Mouse (Mus musculus) liver, embryonic 16.5 days (tissue): Measurements from ENCODE around the gene Mtg2. TPM values are rescaled to one million over a fixed set of nuclear protein-coding genes. Genes with fewer than 3 reads are reported as not detected.

Experiments used
- ATAC-seq: fragments of 200-750 bp; cut with Nextera tagmentation; 2 replicates; pipeline ENCODE4 v1.8.0; 2017; ENCODE audit warnings: low read depth, mild to moderate bottlenecking, moderate number of reproducible peaks, moderate library complexity
- H3K27ac ChIP-seq: fragments of 300-500 bp; sonication (generic); 2 replicates; pipeline ENCODE4 v1.5.1; 2014; ENCODE audit warnings: mild to moderate bottlenecking, low read length
- H3K27me3 ChIP-seq: fragments of 300-500 bp; sonication (generic); 2 replicates; pipeline ENCODE4 v1.6.1; 2014; ENCODE audit warnings: low read depth, low read length, mixed read lengths; ENCODE audit not compliant: control insufficient read depth, insufficient read depth
- H3K36me3 ChIP-seq: fragments of 300-500 bp; sonication (generic); 2 replicates; pipeline ENCODE4 v1.6.1; 2014; ENCODE audit warnings: mild to moderate bottlenecking; ENCODE audit not compliant: control insufficient read depth, insufficient read depth
- H3K4me1 ChIP-seq: fragments of 300-500 bp; sonication (generic); 2 replicates; pipeline ENCODE4 v1.6.1; 2014; ENCODE audit warnings: low read depth, low read length, mixed read lengths; ENCODE audit not compliant: control insufficient read depth
- H3K4me2 ChIP-seq: fragments of 300-500 bp; sonication (generic); 2 replicates; pipeline ENCODE4 v1.6.1; 2014; ENCODE audit warnings: low read depth, low read length, mixed read lengths
- H3K4me3 ChIP-seq: fragments of 300-500 bp; sonication (generic); 2 replicates; pipeline ENCODE4 v1.5.1; 2014; ENCODE audit warnings: low read depth, mild to moderate bottlenecking, low read length
- H3K9ac ChIP-seq: fragments of 300-500 bp; sonication (generic); 2 replicates; pipeline ENCODE4 v1.6.1; 2014; ENCODE audit warnings: low read depth, low read length
- H3K9me3 ChIP-seq: fragments of 300-500 bp; sonication (generic); replicated peaks from 2 replicates; pipeline ENCODE4 v1.6.1; 2016; ENCODE audit warnings: low read length; ENCODE audit not compliant: control insufficient read depth
- WGBS: fragments of 180-500 bp; shearing (Covaris S2); extraction: QIAGEN DNeasy Blood & Tissue Kit; methylation state at CpG from one replicate; pipeline ENCODE4 v1.1.7; 2014; ENCODE audit not compliant: insufficient replicate concordance; 5-methylcytosine and 5-hydroxymethylcytosine counted together
- polyA plus RNA-seq: library from polyadenylated mRNA; unstranded; fragments of >200 nt; fragmentation: Nextera tagmentation; extraction: Ambion mirVana; gene quantifications from 2 replicates; pipeline ENCODE4 v1.2.1, GENCODE M21; 2015

Mtg2 gene
- polyA plus RNA-seq, 1 experiment from 2014 or later = 9.7 TPM

DNA sequence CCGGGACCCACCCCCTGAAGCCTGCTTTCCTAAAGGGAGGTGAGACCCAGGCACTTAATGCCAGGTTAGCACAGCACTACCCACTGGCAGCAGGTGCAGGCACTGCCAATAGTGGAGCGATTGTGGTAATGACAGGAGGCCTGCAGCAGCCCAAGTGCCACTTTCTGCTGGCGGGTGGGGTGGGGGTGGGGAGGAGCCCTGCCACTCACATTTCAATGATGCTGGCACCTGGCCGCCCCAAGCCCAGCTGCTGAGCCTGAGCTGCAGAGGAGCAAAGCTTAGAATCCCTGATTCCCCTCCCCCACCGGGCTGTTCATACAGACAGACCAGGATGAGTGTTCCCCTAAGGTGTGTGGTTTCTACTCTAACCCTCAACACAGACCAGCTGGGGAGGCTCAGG lies 25.3 kb downstream of the Mtg2 start:
- Histone ChIP-seq H3K4me3 (no peak overlapping the region), H3K36me3 (no peaks in the 10 kb centered on the region), H3K9me3 (no peaks in the 10 kb centered on the region), H3K27me3 (peaks cover 31% of the 10 kb centered on the region), H3K27ac (no peak overlapping the region), H3K9ac (no peak overlapping the region), H3K4me2 (no peak overlapping the region), H3K4me1 (no peaks in the 10 kb centered on the region; the same call in 1 of the 2 replicates)
- no peak for ATAC-seq
- 28% methylated on average over 5 of the region's 5 CpGs for WGBS

DNA sequence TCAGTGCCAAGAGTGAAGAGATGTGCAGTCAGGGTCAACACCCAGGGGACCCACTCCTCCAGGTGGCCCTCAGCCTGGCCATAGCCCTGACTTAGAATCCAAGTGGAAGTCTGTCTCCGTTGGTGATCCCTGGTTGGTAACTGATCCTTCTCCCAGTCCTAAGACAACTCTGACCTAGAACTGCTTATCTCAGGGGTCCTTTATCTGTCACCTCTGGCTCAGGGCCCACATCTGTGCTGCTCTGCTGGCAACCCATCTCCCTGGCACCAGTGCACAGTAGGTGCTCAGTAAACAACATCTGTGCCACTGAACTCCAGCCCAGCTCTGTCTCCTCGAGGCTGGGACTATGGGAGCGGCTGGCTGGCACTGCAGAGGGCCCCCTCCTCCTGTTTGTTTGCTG lies 27.2 kb downstream of the Mtg2 start:
- Histone ChIP-seq H3K4me2 (no peak overlapping the region), H3K4me3 (no peak overlapping the region), H3K27ac (no peak overlapping the region), H3K4me1 (no peaks in the 10 kb centered on the region; the same call in 1 of the 2 replicates), H3K9ac (no peak overlapping the region), H3K27me3 (peaks cover 49% of the 10 kb centered on the region), H3K36me3 (no peaks in the 10 kb centered on the region), H3K9me3 (no peaks in the 10 kb centered on the region)
- 20% methylated on average over 3 of the region's 3 CpGs for WGBS
- no peak for ATAC-seq

DNA sequence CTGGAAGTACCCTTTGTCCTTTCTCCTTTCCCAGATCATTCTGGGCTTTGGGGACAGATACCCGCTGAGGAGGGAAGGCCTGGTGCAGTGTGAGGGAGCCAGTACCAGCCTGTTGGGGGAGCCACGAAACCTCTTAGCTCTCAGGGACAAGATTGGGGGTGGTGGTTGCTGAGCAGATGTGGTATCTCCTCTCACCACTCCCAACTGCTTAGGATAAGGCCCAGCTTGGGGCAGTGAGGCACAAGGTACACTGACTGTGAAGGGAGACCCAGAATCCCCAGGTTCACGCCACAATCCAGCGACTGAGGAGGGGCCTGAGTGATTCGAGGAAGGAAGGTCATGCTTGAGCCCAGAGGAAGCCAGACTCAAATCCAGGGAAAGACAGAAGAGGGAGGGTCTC lies 27.8 kb downstream of the Mtg2 start:
- Histone ChIP-seq H3K4me3 (no peak overlapping the region), H3K9me3 (no peaks in the 10 kb centered on the region), H3K27me3 (peaks cover 55% of the 10 kb centered on the region), H3K4me2 (no peak overlapping the region), H3K36me3 (no peaks in the 10 kb centered on the region), H3K27ac (no peak overlapping the region), H3K4me1 (no peaks in the 10 kb centered on the region; the same call in 1 of the 2 replicates), H3K9ac (no peak overlapping the region)
- ATAC-seq = 0 out of 2 replicates have a peak, but pooled peaks have one; percentile 37
- 15% methylated on average over 5 of the region's 5 CpGs for WGBS

DNA sequence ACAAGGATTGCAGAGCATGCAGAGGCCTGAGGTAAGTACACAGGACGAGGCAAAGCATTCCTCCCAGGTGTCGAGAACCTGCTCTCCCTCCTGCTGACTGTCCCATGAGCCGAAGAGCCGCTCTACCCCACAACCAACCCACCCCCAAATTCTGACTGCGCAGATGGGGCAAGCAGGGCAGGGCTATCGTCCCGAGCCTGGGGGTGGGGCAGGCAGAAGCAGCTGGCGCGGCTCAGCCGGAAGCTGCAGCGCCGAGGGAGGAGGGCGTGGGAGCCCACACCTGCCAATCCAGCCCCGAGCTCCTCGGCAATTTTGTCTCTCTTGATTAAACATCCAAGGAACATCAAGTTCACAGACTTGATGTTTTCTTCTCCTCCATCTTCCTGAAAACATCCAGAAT lies 29.1 kb downstream of the Mtg2 start:
- Histone ChIP-seq H3K27me3 (peaks cover 68% of the 10 kb centered on the region), H3K4me1 (peaks cover 12% of the 10 kb centered on the region), H3K27ac (no peak overlapping the region), H3K36me3 (no peaks in the 10 kb centered on the region), H3K9ac (no peak overlapping the region), H3K4me2 (no peak overlapping the region), H3K9me3 (no peaks in the 10 kb centered on the region), H3K4me3 (no peak overlapping the region)
- WGBS = 7% methylated on average over 15 of the region's 15 CpGs
- no peak for ATAC-seq

DNA sequence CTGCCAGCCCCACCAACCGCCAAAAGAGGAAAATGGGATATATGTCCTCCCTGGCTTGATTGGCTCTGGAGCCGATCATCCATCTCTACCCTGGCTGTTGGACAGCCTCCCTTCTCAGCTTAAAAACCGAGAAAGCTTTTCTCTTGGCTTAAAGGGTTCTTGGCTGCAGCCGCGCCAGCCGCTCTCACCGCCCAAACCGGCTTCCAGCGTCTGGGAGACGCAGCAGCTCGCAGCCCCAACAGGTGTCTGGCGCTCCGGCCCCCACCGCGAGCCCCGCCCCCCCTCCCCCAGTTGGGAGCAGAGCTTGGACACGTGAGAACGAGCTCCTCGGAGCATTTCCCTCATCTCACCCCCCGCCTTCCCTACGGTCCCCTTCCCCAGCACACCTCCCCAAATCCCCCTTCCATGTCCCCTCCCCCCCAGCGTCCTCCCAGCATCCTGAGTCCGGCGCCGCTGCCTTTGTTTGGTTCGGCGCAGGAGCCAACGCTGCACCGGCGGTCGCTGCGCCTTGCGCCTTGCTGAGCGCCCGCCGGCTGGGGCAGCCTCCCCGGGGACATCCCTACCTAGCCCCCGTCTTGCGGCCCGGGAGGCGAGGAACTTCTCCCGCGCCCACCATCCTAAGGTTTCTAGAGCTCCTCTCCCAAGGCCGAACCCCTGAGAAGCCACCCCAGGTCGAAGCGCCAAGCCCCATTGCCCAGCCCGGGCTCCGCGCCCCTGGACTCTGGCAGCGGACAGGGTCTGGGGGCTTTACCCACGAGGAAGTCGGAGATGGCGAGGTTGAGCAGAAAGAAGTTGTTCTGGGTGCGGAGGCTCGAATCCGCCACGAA lies 33.0 kb downstream of the Mtg2 start:
- Histone ChIP-seq H3K27ac (no peak overlapping the region), H3K27me3 (peaks cover 71% of the 10 kb centered on the region), H3K4me3 (peak overlapping the region; percentile 58; the same call in 1 of the 2 replicates), H3K4me2 (peak overlapping the region; percentile 72), H3K36me3 (no peaks in the 10 kb centered on the region), H3K9ac (no peak overlapping the region), H3K9me3 (no peaks in the 10 kb centered on the region), H3K4me1 (peaks cover 14% of the 10 kb centered on the region)
- ATAC-seq = no peak
- 5% methylated on average over 56 of the region's 57 CpGs for WGBS

DNA sequence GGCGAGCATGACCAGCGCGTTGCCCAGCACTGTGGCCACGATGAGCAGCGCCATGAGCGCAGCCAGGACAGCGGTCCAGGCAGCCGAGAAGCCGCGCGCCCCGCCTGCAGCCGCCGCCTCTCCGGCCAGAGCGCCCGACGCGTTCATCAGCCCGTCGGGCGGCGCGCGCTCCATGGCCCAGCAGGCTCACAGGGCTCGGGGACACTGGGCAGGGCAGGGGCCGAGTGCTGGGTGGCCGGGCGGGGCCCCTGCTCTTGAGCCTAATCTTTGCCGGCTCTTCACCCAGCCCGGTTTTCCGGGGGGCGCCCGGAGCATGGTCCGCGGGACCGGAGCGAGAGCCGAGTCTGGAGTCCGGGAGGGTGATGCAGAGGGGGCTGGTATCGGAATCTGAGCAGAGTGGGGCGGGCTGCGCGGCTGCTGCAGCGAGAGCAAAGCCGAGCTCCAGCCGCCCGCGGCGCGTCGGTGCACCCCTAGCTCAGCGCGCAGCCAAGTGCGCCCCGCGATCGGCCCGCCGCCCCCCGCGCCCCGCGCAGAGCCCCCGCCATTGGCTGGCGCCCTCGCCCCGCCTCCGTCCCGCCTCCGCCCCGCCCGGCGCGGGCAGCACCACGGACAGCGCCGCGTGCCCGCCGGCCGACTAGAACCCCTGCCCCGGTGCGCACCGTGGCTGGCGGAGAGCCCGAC lies 33.7 kb downstream of the Mtg2 start, which contains the start of gene Hrh3:
Gene Hrh3 (minus strand): TSS at position 511 of the 681 bp plus-strand sequence.
- Histone ChIP-seq H3K36me3 (no peaks in the 10 kb centered on the region), H3K4me1 (peaks cover 14% of the 10 kb centered on the region), H3K9ac (no peak within 1 kb of the TSS), H3K9me3 (no peaks in the 10 kb centered on the region), H3K27me3 (peaks cover 66% of the 10 kb centered on the region), H3K4me3 (peak within 1 kb of the TSS; percentile 58), H3K4me2 (peak within 1 kb of the TSS; percentile 72), H3K27ac (no peak within 1 kb of the TSS)
- peak; percentile 76 for ATAC-seq
- under 1% methylated on average over 65 of the region's 87 CpGs for WGBS

DNA sequence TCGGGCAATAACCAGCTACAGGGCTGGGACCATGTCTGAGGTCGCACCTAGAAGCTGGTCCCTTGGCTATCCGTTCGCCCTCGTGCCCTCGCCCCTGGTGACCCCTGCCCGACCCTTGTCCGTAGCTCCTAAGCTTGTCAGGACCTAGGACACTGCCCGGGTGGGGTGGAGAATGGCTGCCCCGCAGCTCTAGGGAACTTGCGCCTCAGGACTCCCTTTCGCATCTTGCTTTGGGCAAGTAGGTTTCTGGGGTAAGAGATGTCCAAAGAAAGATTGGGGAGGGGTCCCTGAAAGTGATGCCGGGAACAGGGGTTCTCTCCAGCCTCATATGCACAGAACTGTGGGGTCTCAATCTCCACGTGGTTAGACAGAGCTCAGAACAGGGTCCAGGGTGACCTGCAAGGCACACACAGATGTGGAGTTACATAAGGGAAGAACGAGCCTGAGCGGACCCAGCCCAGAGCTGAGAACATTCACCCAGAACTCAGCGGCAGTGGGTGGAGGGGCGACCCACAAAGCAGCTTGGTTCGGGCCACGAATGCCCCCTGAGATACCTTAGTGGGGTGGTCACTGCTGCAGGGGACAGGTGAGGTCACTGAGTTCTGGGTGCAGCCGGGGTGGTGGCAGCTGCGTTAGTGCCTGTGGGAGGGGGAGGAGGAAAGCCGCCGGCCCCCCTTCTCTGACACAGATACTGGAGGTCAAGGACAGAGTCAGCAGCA lies 34.4 kb downstream of the Mtg2 start:
- H3K9ac ChIP-seq = no peak overlapping the region
- H3K36me3 ChIP-seq = no peaks in the 10 kb centered on the region
- H3K4me1 ChIP-seq = peaks cover 14% of the 10 kb centered on the region
- H3K9me3 ChIP-seq = no peaks in the 10 kb centered on the region
- no peak; the same call in 1 of the 2 replicates for ATAC-seq
- peak overlapping the region; percentile 58 for H3K4me3 ChIP-seq
- H3K27ac ChIP-seq = no peak overlapping the region
- 12% methylated on average over 24 of the region's 24 CpGs for WGBS
- H3K27me3 ChIP-seq = peaks cover 61% of the 10 kb centered on the region
- peak overlapping the region; percentile 72 for H3K4me2 ChIP-seq

DNA sequence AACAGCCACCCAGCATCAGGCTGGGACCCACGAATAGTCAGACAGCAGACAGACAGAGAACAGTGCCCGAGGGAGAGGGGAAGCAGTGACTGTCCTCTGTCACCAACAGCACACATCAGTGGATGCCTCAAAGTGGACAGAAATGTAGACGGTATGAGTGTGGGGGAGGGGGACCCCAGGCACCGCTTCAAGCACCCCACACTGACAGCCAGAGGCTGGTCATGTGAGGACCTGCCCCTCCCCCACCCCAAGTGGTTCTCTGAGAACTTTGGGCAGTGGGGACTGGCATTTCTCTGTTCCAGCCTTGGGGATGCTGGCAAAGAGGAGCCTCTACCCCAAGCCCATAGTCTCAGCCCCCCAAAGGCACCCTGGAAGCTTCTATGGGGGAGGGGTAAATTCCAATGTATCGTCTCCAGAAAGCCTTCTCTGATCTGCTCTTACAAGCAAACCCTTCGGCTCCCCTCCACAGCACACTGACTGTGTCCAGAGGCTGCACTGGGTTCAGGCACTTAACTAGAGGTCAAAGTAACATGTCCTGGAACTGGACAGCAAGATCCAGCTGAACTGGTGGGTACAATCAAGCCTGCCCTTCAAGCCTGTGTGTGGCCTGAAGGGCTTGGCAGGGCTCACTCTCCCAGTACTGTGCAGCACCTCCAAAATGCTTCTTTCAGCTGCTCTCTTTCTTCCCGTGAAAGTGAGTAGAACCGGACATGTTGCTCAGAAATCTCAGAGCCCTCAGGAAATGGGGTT lies 35.2 kb downstream of the Mtg2 start:
- H3K4me1 ChIP-seq = peaks cover 14% of the 10 kb centered on the region
- H3K36me3 ChIP-seq = no peaks in the 10 kb centered on the region
- no peak overlapping the region for H3K27ac ChIP-seq
- ATAC-seq = no peak
- H3K9ac ChIP-seq = no peak overlapping the region
- 35% methylated on average over 8 of the region's 8 CpGs for WGBS
- H3K4me2 ChIP-seq = no peak overlapping the region
- H3K4me3 ChIP-seq = no peak overlapping the region
- peaks cover 53% of the 10 kb centered on the region for H3K27me3 ChIP-seq
- no peaks in the 10 kb centered on the region for H3K9me3 ChIP-seq
